Mouse (Mus musculus): Measurements from ENCODE around the gene Kcnq1. TPM values are rescaled to one million over a fixed set of nuclear protein-coding genes. Genes with fewer than 3 reads are reported as not detected.

The Kcnq1 gene
- polyA plus RNA-seq, 1 experiment, result 1.2 TPM

GRCm38 (mm10) chr7:143475876-143476275 lies 369.7 kb downstream of the Kcnq1 start:
- WGBS, result 45% methylated on average over 11 of the region's 11 CpGs
- no peaks in the 10 kb centered on the region for H3K36me3 ChIP-seq (ENCODE audit: control insufficient read depth, insufficient read depth, low read length)
- no peak overlapping the region for H3K27ac ChIP-seq (ENCODE audit: insufficient read depth, low read length)
- no peak overlapping the region for H3K4me3 ChIP-seq (ENCODE audit: extremely low read depth, insufficient read depth, insufficient read length)
- TF ChIP-seq POLR2A (IDR thresholded peaks at IDR 0.05; ENCODE audit: low read depth, low read length) (no peak), CTCF (IDR thresholded peaks at IDR 0.05; ENCODE audit: extremely low read depth, insufficient read depth, insufficient read length, insufficient replicate concordance) (no peak)
- H3K27me3 ChIP-seq (ENCODE audit: control insufficient read depth, insufficient read depth, low read length), result no peaks in the 10 kb centered on the region
- no peaks in the 10 kb centered on the region; the same call in 1 of the 2 replicates for H3K4me1 ChIP-seq (ENCODE audit: control insufficient read depth, insufficient read depth, insufficient read length)
- no peak for DNase-seq (ENCODE audit: low read depth in 1 of 2, low spot score in 2 of 2)

Other genes with a start within 250 kb of the Kcnq1 start
- not detected in 2 replicates for gene Th, start 175.2 kb upstream of the Kcnq1 start, polyA plus RNA-seq (2012; rRNA removed)
- gene Ascl2, start 137.1 kb upstream of the Kcnq1 start, polyA plus RNA-seq (2012; rRNA removed), result 0.27 and 0.45 TPM in 2 replicates
- 82.8 and 89.4 TPM in 2 replicates for gene Tspan32, start 101.3 kb upstream of the Kcnq1 start, polyA plus RNA-seq (2012; rRNA removed)
- 300 and 352 TPM in 2 replicates for gene Cd81, start 53.6 kb upstream of the Kcnq1 start, polyA plus RNA-seq (2012; rRNA removed)
- 62.9 and 85.0 TPM in 2 replicates for gene Tssc4, start 37.1 kb upstream of the Kcnq1 start, polyA plus RNA-seq (2012; rRNA removed)
- gene Trpm5, start 11.7 kb upstream of the Kcnq1 start, polyA plus RNA-seq (2012; rRNA removed), result 0.66 and 0.95 TPM in 2 replicates